Mouse (Mus musculus) liver, embryonic 14.5 days (tissue): Measurements from ENCODE around the gene Nkapd1. TPM values are rescaled to one million over a fixed set of nuclear protein-coding genes. Genes with fewer than 3 reads are reported as not detected.
"Not testable (repeated sequence)": the region's sequence is repeated elsewhere in the genome, so short reads cannot be mapped to it uniquely, and the experiment has no call there.

Experiments
- ATAC-seq: fragments of 200-750 bp; cut with Nextera tagmentation; 2 replicates; pipeline ENCODE4 v1.8.0; 2017; ENCODE audit warnings: moderate number of reproducible peaks, mild to moderate bottlenecking, moderate library complexity; ENCODE audit not compliant: insufficient read depth
- DNase-seq, 3 experiments: peaks; one replicate each; pipeline ENCODE4 v3.0.0-alpha.2; 2012 to 2013; ENCODE audit warnings: low read depth in 3 of 3, low spot score in 3 of 3
- H3K27ac ChIP-seq: fragments of 300-500 bp; sonication (generic); 2 replicates; pipeline ENCODE4 v1.5.1; 2014; ENCODE audit warnings: moderate library complexity, mild to moderate bottlenecking, control low read depth, inconsistent platforms
- H3K27me3 ChIP-seq: fragments of 300-500 bp; sonication (generic); 2 replicates; pipeline ENCODE4 v1.6.1; 2014; ENCODE audit warnings: mild to moderate bottlenecking, low read length, moderate library complexity; ENCODE audit not compliant: control insufficient read depth, insufficient read depth
- H3K36me3 ChIP-seq: fragments of 300-500 bp; sonication (generic); replicated peaks from 2 replicates; pipeline ENCODE4 v1.6.1; 2014; ENCODE audit warnings: low read depth; ENCODE audit not compliant: control insufficient read depth, insufficient read depth
- H3K4me1 ChIP-seq, 2 experiments: fragments of 200-500 bp in 1 of 2; fragments of 300-500 bp in 1 of 2; sonication (generic) in 1 of 2; replicated peaks; 2 replicates each; pipeline ENCODE4 v1.6.1; 2012 to 2014; ENCODE audit warnings: antibody characterized with exemption in 1 of 2, inconsistent platforms in 1 of 2, low read length in 1 of 2; ENCODE audit not compliant: control insufficient read depth in 2 of 2, insufficient read depth in 2 of 2
- H3K4me2 ChIP-seq: fragments of 300-500 bp; sonication (generic); 2 replicates; pipeline ENCODE4 v1.6.1; 2014; ENCODE audit warnings: low read depth, mild to moderate bottlenecking, control low read depth, moderate library complexity
- H3K4me3 ChIP-seq, 2 experiments: fragments of 200-500 bp in 1 of 2; fragments of 300-500 bp in 1 of 2; sonication (generic) in 1 of 2; 2 replicates each; pipeline ENCODE4 v1.5.1; 2012 to 2014; ENCODE audit warnings: low read depth in 2 of 2, low read length in 2 of 2, mild to moderate bottlenecking in 2 of 2, control low read depth in 1 of 2, inconsistent platforms in 1 of 2, moderate library complexity in 1 of 2; ENCODE audit not compliant: insufficient read depth in 1 of 2
- H3K9ac ChIP-seq: fragments of 300-500 bp; sonication (generic); replicated peaks from 2 replicates; pipeline ENCODE4 v1.6.1; 2014; ENCODE audit warnings: mild to moderate bottlenecking, control low read depth, moderate library complexity
- H3K9me3 ChIP-seq: fragments of 300-500 bp; sonication (generic); 2 replicates; pipeline ENCODE4 v1.6.1; 2016; ENCODE audit warnings: low read length, mixed read lengths; ENCODE audit not compliant: control insufficient read depth
- CTCF ChIP-seq: IDR thresholded peaks from 2 replicates; pipeline ENCODE4 v1.5.1; 2016; ENCODE audit warnings: antibody characterized with exemption, low read depth, control low read depth
- EP300 ChIP-seq: IDR thresholded peaks from 2 replicates; pipeline ENCODE4 v1.6.1; 2016; ENCODE audit warnings: antibody characterized with exemption, low read depth
- WGBS: fragments of 180-500 bp; shearing (Covaris S2); extraction: QIAGEN DNeasy Blood & Tissue Kit; methylation state at CpG from one replicate; pipeline ENCODE4 v1.1.7; 2014; ENCODE audit not compliant: insufficient replicate concordance; 5-methylcytosine and 5-hydroxymethylcytosine counted together
- polyA plus RNA-seq, 2 experiments: library from polyadenylated mRNA; depleted of rRNA in 1 of 2; stranded (reverse) in 1 of 2; unstranded in 1 of 2; fragments of >200 nt; fragmentation: Nextera tagmentation in 1 of 2; extraction: Ambion mirVana in 1 of 2; gene quantifications; 2 replicates each; pipeline versions ENCODE4 v1.2.1 to v1.2.3; 2012 to 2014

The Nkapd1 gene
- polyA plus RNA-seq, 2 experiments: 4.7 to 7.3 TPM

DNA sequence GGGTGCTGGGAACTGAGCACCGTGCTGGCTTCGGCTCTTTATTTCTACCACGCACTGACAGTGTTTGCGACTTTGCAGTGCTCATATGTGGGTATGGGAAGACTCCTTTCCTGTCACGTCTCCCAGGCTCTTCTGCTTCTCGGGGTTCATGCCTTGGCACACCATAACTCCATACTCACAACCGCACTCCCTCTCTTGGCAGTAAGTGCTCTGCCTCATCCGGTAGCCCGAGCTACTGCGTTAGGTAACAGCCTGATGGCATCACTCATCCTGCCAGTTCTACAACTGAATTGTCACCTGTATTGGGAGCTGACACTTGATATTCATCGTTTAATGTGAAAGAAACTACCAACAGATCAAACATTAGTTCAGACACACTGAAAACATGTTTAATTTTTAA, 17.0 kb upstream of the Nkapd1 start:
- no peak overlapping the region for H3K4me3 ChIP-seq
- H3K36me3 ChIP-seq: peaks cover 15% of the 10 kb centered on the region
- DNase-seq: no peak
- no peaks in the 10 kb centered on the region; a peak in 1 of 4 replicates for H3K4me1 ChIP-seq
- no peak overlapping the region for H3K9ac ChIP-seq
- WGBS: 83% methylated on average over 11 of the region's 11 CpGs
- H3K9me3 ChIP-seq: no peaks in the 10 kb centered on the region
- H3K4me2 ChIP-seq: no peak overlapping the region
- H3K27me3 ChIP-seq: no peaks in the 10 kb centered on the region
- H3K27ac ChIP-seq: no peak overlapping the region
- TF ChIP-seq EP300 (no peak), CTCF (no peak)
- ATAC-seq: no peak

DNA sequence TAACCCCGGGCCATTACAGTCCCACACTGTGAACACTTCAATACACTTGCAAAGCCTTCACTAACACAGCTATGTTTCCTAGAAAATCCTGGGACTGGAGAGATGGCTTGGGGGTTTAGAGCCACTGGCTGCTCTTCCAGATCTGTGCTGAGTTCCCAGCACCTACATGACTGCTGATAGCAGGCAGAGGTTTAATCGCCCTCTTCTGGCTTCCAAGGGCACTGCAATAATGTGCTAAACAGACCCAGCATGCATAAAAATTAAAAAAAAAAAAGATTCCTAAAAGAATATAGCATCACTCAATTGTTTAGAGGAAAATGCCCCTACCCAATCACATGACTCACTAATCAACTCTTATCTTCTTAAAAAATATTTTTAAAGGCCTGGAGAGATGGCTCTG, 15.8 kb upstream of the Nkapd1 start:
- Histone ChIP-seq H3K4me2 (no peak overlapping the region), H3K9me3 (no peaks in the 10 kb centered on the region), H3K36me3 (peaks cover 15% of the 10 kb centered on the region), H3K9ac (no peak overlapping the region), H3K4me1 (no peaks in the 10 kb centered on the region; a peak in 1 of 4 replicates), H3K27me3 (no peaks in the 10 kb centered on the region), H3K27ac (no peak overlapping the region), H3K4me3 (no peak overlapping the region)
- ATAC-seq (no peak), DNase-seq (no peak)
- WGBS: 46% methylated on average over 2 of the region's 2 CpGs
- peak; percentile 56 for TF ChIP-seq CTCF
- TF ChIP-seq EP300: no peak

DNA sequence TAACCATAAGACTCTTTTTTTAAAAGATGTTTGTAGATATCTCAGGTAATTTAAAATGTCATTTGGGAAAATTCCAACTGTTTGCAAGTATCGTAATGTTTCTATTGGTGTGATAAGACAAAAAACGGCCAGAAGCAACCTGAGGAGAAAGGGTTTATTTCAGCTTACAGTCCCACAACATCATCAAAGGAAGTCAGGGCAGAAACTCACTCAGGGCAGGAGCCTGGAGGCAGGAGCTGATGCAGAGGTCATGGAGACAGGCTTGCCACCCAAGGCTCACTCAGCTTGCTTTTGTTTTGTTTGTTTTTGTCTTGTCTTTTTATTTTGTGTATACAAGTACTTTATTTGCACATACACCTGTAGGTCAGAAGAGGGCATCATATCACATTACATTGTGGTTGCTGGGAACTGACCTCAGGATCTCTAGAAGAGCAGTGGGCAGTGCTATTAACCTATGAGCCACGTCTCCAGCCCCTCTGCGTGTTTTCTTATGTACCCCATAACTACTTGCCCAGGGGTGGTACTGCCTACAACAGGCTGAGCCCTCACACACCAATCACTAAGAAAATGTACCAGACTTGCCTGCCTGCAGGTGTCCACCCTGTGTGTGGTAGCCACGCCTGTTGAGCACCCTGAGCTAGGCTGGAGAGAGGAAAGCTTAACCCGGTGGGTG, 14.9 kb upstream of the Nkapd1 start:
- Histone ChIP-seq H3K27me3 (no peaks in the 10 kb centered on the region), H3K4me2 (no peak overlapping the region), H3K36me3 (peaks cover 13% of the 10 kb centered on the region), H3K27ac (no peak overlapping the region), H3K9ac (no peak overlapping the region), H3K9me3 (no peaks in the 10 kb centered on the region), H3K4me3 (no peak overlapping the region), H3K4me1 (no peaks in the 10 kb centered on the region; a peak in 1 of 4 replicates)
- 69% methylated on average over 6 of the region's 6 CpGs for WGBS
- TF ChIP-seq EP300 (no peak), CTCF (peak; percentile 15; the same call in 1 of the 2 replicates)
- no peak for ATAC-seq
- no peak for DNase-seq

DNA sequence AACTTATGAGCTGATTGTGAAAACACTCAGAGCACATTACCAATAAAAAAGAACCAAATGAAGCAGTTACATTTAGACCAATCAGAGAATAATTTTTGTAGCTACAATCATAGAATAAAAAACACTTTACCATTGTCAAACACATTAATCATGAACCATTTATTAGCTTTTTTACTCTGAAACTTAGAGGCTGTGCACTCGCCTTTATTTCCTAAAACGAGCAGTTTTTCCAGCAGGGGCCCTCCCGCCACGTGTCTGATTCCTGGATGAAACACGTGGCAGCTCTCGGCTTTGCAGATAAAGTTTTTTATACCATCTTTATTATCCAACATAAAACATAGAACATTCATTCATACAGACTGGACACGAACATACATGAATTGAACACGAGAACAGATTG, 13.6 kb upstream of the Nkapd1 start:
- ATAC-seq, H3K27me3 ChIP-seq: not testable (repeated sequence)

DNA sequence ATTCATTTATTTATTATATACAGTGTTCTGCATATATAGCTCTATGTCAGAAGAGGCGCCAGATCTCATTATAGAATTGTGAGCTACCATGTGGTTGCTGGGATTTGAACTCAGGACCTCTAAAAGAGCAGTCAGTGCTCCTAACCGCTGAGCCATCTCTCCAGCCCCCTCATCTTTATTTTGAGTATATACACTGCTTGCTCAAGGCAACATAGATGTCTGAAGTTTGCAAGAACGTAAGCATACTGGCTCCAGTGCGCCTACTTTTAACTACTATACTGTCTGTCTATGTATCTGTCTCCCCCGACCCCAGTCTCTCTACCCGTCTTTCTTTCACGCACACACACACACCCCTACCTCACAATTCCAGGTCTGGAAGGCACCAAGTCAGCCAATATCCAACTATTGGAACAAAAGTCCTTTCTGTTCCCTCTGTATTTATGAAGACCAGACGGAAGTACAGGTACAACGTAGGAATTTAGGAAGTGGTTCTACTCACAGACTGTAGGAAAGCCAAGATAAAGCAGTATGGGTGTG, 598 bp upstream of the Nkapd1 start:
- DNase-seq: no peak
- no peak overlapping the region for H3K9ac ChIP-seq
- no peaks in the 10 kb centered on the region for H3K27me3 ChIP-seq
- no peak for ATAC-seq
- WGBS: 55% methylated on average over 9 of the region's 9 CpGs
- peaks cover 3% of the 10 kb centered on the region in 2 experiments; a peak in 3 of 4 replicates for H3K4me1 ChIP-seq
- H3K4me2 ChIP-seq: peak overlapping the region; percentile 79
- H3K36me3 ChIP-seq: peaks cover 20% of the 10 kb centered on the region
- no peaks in the 10 kb centered on the region for H3K9me3 ChIP-seq
- TF ChIP-seq EP300 (no peak), CTCF (no peak)
- peak overlapping the region; percentile 10 to 90; a peak in 2 of 4 replicates for H3K4me3 ChIP-seq
- no peak overlapping the region for H3K27ac ChIP-seq

More for the DNA sequence above, 13.6 kb upstream of the Nkapd1 start:
- H3K4me2 ChIP-seq, H3K4me1 ChIP-seq, H3K4me3 ChIP-seq, DNase-seq, H3K27ac ChIP-seq, H3K36me3 ChIP-seq, H3K9me3 ChIP-seq, H3K9ac ChIP-seq: not testable (repeated sequence)
- WGBS: 73% methylated on average over 6 of the region's 8 CpGs
